Mouse (Mus musculus) thymus, postnatal 25 days (tissue): ENCODE results near the gene Gm10762.
"Not testable (repeated sequence)": the region's sequence is repeated elsewhere in the genome, so short reads cannot be mapped to it uniquely, and the experiment has no call there.

Experiments
- DNase-seq: peaks from one replicate; pipeline ENCODE4 v3.0.0; 2022

Gm10762 gene

GRCm38 (mm10) chr2:128967661-128968441 lies at the start of gene Gm10762:
Gene Gm10762 (minus strand): TSS chr2:128967725.
- peak; percentile 82 for DNase-seq

- DNase-seq, result not testable (repeated sequence)
These were observed 41.3 kb upstream of the Gm10762 start for GRCm38 (mm10) chr2:129008867-129009266.

GRCm38 (mm10) chr2:129006194-129006749 lies 38.7 kb upstream of the Gm10762 start:
- no peak for DNase-seq

- DNase-seq, result no peak
These were observed 37.3 kb upstream of the Gm10762 start for GRCm38 (mm10) chr2:129004872-129005271.

- DNase-seq, result no peak
These were observed 17.2 kb upstream of the Gm10762 start for GRCm38 (mm10) chr2:128984746-128985145.

- DNase-seq, result no peak
These were observed 8.0 kb upstream of the Gm10762 start for GRCm38 (mm10) chr2:128975572-128975971.

DNA sequence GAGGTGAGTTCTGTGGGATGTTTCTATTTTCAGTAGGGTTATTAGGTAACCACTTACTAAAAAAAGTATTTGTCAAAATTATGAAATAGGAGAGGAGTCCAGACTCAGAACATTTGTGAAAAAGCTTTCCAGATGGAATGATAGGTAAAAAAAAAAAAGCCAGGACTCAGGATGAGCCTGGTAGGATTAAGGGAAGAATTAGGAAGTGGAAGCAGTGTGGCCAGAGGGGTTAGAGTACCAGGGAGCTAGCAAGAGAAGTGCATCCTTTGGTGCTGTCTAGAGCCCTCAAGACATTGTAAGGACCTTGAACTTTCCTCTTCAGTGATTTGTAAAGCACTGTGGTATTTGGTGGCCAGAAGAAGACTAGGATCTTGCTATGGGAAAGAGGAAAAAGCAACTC lies 4.8 kb upstream of the Gm10762 start:
- no peak for DNase-seq

DNA sequence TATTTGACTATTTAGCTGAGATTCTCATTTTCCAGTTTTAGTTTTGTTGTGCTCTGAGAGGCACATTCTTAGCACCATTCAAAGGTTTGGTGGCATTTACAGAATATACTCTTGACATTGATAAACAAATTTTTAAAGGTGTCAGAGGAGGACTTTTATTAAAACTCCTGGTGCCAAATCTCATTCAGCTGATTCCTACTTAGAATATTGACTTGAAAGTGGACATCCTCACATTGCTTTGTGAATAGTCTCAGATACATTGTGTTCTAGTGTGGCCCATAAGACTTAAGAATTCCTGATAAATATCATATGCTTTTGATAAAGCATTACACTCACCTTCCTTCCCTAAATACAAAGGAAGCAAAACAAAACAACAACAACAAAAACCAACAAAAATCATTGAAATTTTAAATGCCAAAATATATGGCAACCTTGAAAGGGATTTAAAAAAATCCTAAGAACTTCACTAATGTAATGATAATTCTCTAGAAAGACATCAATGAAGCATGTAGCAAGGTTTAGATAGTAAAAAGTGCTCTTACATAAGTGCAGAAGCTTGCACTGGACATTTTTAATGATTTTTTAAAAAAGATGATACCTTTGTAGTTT lies 1.1 kb upstream of the Gm10762 start:
- no peak for DNase-seq

- DNase-seq, result peak; percentile 98
These were observed 614 bp downstream of the Gm10762 start, which contains the start of gene Zc3h6 for GRCm38 (mm10) chr2:128966641-128967580. Gene Zc3h6 (plus strand): TSS chr2:128967402.

GRCm38 (mm10) chr2:128966236-128966635 lies 1.3 kb downstream of the Gm10762 start:
- no peak for DNase-seq

DNA sequence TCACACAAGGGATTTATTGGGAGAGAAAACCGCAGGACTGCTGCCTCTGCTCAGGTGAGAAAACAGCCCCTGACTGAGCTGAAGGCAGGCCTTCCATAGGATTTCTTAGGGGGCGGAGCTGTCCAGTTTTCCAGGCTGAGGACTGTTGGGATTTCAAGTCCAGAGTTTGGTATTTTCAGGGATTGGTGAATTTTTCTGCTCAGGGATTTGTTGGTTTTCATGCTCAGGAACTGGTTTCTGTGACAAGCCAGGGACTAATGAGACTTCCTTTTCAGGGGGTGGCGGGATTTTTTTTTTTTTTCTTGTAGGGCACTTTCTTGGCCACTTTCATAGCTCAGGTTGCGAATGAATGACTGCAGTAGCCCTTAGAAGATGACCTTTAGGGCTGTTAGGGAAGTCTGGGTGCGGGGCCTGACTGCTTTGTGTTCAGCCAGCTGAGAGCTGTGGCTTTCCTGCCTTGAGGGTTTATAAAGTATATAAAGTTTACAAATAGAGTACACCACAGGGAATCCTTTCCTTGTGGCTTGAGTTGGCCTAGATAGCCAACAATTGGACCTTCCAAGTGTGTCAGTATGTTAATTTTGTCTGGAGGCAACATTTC lies 1.9 kb downstream of the Gm10762 start:
- no peak for DNase-seq

- no peak for DNase-seq
These were observed 13.3 kb downstream of the Gm10762 start for GRCm38 (mm10) chr2:128954186-128954585.

GRCm38 (mm10) chr2:128947962-128948588 lies 19.4 kb downstream of the Gm10762 start:
- peak; percentile 30 for DNase-seq

DNA sequence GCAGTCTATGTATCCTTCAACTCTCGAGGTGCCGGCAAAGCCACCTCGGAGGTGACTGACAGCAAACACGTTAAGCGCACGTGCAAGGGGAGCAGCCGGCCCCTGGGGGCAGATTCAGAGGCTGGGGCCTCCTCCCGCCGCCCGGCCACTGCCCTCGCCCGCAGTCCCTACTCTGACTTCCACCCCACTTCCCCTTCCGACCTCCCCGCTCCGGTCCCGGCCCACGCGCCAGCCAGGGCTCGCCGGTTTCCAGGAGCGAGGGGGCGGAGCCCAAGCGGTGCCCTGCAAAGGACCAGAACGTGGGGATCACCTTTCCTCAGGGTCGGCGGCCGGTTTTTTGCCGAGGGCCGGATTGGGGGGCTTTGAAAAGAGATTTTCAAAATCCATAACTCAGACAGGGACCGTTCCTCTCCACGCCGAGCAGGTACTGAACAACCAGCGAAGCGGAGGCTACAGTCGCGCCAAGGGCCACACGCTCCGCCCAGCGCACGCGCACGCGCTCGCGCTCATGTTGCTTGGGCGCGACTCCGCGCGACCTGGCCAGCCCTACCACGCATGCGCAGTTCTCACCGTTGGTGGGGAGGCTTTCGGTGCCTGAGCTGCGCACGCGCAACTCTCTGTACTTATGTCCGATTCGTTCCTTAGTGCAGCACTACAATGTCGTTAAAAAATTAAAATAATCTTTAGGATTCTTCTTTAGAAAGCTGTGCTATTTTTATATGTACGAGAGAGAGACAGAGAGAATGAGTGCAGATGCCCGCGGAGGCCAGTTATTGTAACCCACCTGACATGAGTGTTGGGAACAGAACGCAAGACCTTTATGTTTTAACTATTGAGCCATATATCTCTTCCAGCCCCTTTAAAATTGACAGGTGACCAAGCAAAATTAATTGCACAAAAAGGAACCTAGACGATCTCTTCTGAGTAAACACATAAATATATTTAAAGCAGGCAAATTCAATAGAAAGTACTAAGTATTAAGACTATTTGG lies 23.7 kb downstream of the Gm10762 start, which contains the start of gene Zc3h8:
Zc3h8 (minus strand) TSS at position 540 of the 991 bp plus-strand sequence.
- DNase-seq, result peak; percentile 98

GRCm38 (mm10) chr2:128936256-128936655 lies 31.3 kb downstream of the Gm10762 start:
- no peak for DNase-seq

DNA sequence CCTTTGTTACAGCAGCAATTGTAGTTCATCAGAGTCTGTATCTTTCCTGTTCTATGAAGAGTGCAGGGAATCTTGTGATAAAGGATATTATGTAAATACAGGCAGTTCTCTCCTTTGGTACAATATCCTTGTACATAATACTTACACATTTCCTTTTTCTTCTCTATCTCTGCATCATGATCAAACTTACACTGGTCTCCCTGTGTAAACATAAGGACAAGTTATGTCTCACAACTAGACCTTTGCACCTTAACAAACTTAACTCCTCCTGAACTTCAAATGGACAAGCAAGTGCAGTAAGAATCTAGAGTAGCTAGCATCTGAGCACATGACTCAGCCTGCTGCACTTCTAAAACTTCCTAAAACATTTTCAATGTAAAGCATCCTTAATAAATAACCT lies 36.8 kb downstream of the Gm10762 start:
- no peak for DNase-seq

DNA sequence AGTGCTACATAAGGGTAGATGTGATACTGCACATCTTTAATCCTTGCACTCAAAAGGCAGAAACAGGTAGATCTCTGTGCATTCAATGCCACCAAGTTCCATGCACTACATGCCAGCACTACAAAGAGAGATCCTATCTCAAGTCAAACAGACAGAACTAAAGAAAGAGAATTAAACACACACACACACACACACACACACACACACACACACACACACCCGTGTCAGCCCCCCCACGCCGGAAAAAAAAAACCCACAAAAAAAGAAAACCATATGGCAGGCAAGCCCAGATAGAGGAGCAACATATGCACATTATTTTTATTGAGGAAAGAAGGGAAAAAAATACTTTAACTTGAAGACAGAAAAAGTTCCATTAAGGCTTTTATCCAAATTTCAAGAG lies 39.1 kb downstream of the Gm10762 start:
- DNase-seq, result peak; percentile 38

GRCm38 (mm10) chr2:128924799-128925198 lies 42.7 kb downstream of the Gm10762 start:
- DNase-seq, result no peak
